Mouse (Mus musculus): Measurements from ENCODE around the gene Ifitm10.

GRCm38 (mm10) chr7:142374413-142375015 is 961 bp upstream of the Ifitm10 start:
- TF ChIP-seq ZNF384 (IDR thresholded peaks at IDR 0.05; ENCODE audit: low read depth, low read length): no peak
- no peak for TF ChIP-seq CHD2 (IDR thresholded peaks at IDR 0.05; ENCODE audit: low read depth, low read length)
- TF ChIP-seq HCFC1 (IDR thresholded peaks at IDR 0.05; ENCODE audit: borderline replicate concordance, insufficient read depth, low read length): no peak
- TF ChIP-seq MAFK (IDR thresholded peaks at IDR 0.05; ENCODE audit: insufficient read depth, low read depth, low read length): no peak
- TF ChIP-seq ZC3H11A (IDR thresholded peaks at IDR 0.05; ENCODE audit: borderline replicate concordance, low read depth, low read length): no peak
